Mouse (Mus musculus): ENCODE results near the gene Gm26992.

DNA sequence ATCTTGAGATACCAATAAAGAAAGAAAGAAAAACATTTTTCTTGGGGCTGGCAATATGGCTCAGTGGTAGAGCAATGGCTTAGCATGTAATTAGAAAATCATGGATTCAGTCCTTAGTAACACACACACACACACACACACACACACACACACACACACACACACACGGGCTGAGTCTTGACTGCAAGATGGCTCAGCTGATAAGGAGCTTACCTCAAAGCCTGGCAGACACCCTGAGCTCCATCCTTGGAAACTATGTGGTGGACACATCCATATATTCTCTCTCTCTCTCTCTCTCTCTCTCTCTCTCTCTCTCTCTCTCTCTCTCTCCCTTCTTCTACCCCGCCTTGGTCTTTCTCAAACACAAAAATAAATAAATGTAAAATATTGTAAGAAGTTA, 69.0 kb downstream of the Gm26992 start:
- TF ChIP-seq CTCF (IDR thresholded peaks at IDR 0.05; ENCODE audit: low read depth, low read length) = no peak
- TF ChIP-seq POLR2A (IDR thresholded peaks at IDR 0.05; ENCODE audit: borderline replicate concordance, low read depth, low read length) = no peak
